Mouse (Mus musculus) activated CD4-positive, CD25-positive, alpha-beta regulatory T cell, adult 4 months (primary cell): Measurements from ENCODE around the gene Lmna. TPM values are rescaled to one million over a fixed set of nuclear protein-coding genes. Genes with fewer than 3 reads are reported as not detected.

Source experiments
- ATAC-seq: one replicate; pipeline ENCODE4 v1.8.0; 2017
- polyA plus RNA-seq, 2 experiments: library from polyadenylated mRNA; unstranded; fragments of 100-300 nt; shearing (Covaris generic); gene quantifications; one replicate each; pipeline ENCODE4 v1.2.1; 2017

The Lmna gene
- polyA plus RNA-seq, 2 experiments from 2014 or later, result 4.6 to 6.4 TPM

DNA sequence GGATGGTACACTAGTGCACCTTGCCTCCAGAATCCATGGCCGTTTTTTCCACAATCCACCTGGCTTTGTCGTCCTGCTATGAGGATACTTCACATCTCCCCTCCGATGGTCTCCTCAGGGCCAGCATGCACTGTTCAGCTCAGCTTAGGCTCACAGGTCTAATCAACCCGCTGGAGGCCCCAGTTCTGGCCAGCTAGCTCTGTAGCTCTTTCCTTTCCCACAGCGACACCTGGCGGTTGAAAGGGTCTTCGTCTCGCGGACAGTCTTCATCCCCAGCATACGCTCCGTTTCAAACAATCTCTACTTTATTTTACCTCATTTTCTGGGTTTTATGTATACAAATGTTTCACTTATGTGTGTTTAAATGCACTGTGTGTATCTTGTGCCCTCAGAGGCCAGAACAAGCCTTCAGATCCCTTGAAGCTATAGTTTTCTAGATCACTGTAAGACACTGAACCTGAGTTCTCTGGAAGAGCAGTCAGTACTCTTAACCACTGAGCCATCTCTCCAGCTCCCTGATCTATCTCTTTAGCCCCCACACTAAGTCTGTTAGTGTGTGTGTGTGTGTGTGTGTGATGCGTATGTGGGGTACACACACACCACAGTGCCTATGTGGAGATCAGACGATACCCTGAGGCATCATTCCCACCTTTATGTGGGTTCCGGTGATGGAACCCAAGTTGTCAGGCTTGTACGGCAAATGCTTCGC is 42.5 kb downstream of the Lmna start:
- peak; percentile 73 for ATAC-seq

DNA sequence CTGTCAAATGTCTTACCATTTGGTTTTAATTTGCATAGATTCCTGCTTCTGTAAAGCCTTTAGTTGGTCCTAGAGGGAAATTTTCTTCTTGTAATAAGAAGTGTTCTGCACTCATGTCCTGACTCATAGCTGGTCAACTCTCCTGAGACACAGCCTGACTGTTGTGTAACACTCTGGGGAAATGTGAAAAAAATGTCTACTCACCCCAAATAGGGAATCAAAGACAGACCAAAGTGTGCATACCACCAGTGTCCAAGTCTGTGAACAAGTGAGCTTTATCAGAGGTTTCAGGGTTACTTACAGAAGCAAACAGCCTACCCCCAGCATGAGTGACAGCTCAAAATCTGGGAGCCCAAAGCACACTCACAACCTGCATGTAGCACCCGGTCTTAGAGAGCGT is 44.6 kb downstream of the Lmna start:
- ATAC-seq, result no peak

DNA sequence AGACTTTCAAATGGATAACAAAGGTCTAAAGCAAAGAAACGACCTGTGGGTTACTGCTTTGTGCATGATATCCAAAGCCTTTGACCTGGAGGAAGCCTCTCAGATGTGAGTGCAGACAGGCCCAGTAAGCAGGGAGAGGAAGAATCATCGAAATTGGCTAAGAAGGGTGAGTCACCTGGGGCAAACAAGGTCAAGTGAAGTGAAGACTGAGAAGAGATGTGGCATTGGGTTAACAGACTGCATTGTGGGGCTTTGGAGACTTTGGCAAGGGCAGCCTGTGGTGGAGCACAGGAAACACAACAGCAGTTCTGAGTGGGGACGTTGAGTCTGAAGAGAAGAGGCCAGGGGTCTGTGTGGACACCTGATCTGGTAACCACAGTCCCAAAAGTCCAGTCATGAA is 45.3 kb downstream of the Lmna start:
- no peak for ATAC-seq

DNA sequence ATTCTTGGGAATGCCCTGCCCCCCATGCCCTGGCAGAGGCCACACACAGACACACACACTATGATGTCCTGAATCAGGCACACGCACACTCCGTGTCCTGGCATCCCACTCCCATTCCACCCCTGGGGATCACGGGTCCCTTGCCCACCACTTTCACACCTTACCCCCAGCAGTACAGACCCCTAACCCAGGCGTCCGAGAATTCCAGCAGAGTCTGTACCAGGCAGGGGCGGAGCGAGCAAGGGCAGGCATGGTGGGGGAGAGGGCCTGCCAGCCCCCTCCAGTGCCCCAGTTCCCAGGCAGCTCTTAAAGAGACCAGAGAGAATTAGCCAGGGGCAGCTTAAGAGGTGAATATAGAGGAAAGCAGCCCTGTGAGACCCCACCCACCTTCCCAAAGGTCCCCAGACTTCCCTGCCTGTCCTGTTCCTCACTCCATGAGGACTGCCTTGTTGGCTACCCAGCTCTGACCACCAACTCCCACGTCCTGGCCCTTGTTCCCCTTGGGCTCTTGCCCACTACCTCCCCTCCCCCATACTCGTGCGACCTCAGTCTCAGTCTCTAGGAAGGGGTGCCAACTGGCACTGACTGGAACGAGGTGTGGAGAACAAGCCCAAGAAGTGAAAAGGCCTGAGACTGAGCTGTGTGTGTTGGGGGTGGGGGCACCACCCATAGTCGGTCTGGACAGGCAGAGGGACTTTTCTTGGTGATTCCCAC is 48.6 kb downstream of the Lmna start, which contains the start of gene Sema4a:
Sema4a (minus strand) TSS at position 200 of the 714 bp plus-strand sequence.
- ATAC-seq, result no peak

DNA sequence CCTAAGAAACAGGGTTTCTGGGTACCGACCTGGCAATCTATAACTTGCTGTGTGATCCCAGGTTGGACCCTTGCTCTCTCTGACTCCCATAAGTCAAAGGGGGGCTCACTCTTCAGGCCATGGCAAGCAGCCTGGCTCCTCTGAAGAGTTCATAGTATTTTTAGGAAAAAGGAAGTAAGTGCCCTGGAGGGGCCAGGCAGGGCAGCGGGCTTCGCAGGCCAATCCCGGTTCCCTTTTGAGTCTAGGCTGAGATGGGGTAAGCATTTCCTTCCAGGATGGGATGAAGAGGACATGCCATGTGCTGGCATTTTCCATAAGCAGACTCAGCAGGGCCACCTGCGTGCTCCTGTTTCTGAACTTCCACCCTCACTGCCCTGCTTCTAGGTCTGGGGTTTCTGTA is 49.7 kb downstream of the Lmna start:
- no peak for ATAC-seq

DNA sequence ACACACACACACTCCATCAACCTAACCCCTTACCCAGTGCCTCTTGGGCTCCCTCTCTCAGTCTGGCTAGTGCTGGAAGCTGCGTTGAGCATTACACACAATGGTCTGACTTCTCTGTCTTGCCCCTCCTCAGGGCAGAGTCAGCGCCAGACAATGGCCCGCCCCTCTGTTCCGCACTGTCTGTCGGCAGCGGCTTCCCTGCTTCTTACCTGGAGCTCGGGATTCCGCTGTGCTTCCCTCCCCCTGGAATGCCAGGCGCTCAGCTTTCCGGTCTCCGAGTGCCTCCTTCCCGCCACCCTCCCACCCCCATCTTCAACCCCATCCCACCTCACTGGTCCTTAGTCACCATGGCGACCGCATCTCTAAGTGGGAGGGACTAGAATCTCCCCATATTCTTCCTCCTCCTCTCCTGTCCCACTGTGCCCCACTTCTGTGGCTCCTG is 51.0 kb downstream of the Lmna start:
- no peak for ATAC-seq

DNA sequence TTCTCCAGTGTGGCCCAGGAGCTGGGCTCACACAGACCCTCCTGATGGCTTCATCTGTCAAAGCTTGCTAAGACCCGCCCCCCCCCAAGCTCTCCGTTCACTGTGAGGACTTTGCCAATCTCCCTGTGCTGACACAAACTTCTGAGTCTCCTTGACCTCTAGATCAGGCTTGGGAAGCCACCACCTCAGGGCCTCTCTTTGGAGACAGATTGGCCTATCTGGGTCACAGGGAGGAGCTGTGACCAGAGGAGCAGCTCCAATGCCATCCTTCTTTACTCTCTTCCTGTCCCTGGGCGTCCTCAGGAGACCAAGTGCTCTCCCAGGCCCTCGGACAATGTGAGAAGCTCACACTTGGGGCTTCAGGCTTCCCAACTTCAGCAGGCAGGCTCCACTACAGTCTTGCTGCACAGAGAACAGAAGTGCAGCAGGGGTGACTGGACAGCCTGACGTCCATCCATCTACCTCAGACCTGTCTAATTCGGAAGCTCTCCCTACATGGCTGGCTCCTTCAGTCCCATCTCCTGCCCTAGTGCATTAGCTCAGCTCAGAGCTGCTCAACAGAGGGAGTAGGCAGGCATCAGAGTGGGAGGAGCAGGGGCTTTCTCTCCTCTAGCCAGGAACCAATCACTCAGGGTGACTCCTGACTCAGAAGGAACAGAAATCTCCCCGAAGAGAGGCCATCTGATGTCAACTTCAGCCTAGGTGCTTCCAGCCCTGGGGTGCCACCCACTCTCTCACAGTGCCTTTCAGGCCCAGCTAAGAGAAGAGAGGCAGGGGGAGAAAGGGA is 52.8 kb downstream of the Lmna start:
- ATAC-seq, result peak; percentile 31

DNA sequence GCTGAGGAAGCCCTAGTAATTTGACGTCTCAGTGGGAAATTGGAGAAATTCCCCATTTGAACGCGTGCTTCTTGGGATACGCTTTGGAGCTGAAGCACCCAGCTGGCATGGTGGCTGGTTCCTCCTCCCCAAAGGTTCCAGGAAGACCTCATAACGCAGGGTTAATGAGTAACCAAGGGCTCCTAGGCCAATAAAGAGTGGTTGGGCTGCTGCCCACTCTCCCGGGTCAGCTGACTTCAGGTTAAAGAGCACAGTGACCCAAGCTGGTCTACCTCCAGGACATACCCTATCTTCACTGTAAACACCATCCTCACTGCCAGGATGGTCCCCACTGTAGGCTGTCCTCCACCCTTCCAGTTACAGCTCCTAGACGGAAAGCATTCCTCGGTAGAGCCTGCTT is 53.4 kb downstream of the Lmna start:
- ATAC-seq, result no peak

DNA sequence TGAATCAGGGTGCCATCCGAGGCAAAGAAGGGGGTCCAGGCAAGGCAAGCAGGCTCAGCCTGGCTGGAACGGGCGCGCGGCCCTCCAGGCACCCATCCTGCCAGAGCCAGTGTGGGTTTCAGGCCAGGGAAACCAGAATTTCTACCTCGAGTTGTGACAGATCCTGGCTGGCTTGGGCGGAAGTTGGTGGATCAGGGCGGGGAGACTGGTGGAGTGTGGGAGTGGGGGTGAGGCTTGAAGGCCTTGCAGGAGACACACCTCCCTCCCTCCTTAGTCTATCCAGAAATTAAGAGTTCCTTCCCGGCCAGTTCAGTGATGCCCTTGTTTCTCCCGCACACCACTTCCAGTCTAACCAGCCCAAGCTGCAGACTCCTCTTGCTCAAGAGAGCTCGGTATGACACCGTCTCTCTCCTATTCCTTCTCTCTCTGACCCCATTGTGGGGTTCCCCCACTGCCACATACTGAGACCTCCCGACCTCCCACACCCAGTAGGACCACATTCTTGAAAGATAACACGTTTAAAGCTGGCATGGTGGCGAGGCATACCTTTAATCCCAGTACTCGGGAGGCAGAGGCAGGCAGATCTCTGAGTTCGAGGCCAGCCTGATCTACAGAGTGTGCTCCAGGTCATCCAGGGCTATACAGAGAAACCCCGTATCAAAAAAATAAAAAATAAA is 54.0 kb downstream of the Lmna start:
- ATAC-seq, result no peak

DNA sequence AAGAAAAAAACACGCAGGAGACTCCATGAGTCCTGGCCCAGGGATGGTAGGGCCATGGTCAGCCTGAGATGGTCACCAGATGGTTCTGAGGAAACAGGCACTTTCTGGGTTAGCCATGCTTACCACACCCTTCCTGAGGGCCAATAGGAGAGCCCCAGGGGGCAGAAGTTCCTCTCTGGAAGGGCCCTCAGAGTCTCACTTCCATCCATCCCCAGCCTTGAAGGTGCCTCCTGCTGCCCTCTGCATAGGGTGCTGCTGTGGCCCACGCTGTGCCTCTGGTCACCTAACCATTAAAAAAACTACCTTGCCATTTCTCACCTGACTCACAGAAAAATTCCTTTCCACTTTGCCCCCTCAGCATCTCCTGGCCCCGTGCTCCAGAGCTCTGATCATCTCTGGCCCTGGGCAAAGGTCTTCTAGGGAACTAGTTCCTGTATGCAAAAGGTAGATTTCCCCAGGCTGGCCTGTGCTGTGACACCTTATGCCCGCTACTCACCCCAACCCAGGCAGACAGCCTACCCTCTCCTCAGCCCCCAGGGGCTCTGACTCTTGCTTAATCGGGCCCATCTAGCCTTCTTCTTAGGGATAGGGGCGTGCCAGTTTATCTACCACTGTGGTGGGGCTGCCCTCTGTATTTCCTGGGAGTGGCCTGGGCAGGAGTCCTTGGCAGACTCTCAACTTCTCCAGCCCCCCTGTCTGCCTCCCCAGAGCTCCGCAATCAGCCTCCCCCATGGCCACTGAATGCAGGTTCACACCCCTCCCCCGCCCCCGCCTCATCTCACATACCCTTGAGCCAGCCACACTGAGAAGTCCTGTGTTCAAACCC is 54.8 kb downstream of the Lmna start:
- ATAC-seq, result no peak

DNA sequence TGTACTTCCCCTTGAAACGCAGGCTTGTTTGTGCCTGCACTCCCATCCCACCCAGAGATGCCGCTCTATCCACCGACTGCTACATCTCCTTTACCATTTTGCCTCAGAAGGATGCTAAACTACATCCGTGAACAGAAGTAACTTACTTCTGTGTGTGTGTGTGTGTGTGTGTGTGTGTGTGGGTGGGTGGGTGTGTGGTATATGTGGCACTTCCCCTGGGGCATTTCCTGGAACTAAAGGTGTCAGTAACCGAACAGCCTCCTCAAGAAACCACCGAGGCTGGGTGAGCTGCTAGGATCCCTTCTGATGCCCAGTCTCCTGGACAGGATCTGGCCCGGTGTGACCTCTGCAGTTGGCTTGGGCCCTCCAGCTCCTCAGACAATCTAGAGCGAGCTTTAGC is 55.8 kb downstream of the Lmna start:
- peak; percentile 66 for ATAC-seq

DNA sequence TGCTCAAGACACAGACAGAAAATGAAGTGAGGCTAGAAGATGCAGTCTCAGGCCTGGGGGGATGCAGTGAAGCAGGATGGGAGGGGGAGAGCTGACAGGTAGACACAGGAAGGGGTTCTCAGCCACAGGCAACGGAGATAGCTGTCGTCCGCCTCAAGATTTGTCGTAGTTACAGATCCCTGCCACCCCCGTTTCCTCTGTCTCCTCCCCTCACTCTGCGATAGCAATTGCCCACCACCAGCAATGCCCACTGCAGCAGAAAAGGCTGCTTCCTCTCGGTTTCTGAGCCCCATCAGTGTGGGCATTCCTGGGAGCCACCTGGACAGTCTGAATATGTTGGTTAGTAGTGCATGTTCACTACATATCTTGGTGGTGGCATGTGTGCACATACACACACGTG is 56.4 kb downstream of the Lmna start:
- ATAC-seq, result peak; percentile 67

DNA sequence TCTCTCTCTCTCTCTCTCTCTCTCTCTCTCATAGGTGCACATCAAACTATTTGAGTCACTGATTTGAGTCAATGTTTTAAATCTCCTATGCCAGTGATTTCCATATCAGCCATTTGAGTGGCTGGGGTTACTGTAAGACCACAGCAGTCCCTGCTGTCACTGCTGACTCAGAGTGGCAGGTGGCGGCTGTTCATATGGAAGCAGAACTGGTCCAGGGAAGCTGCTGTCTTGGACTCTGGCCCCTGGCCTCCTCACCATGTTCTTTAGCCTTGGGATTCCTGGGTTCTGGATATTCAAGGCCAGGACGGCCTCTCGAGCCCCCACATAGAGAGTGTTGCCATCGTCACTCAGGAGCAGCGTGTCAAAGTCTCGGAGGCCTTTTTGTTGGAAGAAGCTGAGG is 57.0 kb downstream of the Lmna start:
- no peak for ATAC-seq

DNA sequence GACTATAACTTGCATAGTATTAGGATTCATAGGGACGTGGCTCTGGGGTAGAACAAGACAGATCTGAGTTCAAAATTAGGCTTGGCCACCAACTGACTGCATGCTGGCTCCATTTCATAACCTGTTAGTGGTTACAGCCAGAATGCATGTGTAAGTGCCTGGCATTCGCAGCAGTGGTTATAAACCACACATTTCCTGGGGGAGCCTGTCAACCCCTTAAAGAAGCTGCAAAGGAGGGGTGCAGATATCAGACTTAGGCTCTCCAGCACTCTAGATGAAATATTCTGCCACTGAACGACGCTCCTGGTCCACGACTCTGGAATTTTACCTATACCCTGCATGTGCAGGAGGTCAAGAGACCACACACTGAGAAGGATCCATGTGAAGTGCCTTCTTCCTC is 57.5 kb downstream of the Lmna start:
- ATAC-seq, result no peak

DNA sequence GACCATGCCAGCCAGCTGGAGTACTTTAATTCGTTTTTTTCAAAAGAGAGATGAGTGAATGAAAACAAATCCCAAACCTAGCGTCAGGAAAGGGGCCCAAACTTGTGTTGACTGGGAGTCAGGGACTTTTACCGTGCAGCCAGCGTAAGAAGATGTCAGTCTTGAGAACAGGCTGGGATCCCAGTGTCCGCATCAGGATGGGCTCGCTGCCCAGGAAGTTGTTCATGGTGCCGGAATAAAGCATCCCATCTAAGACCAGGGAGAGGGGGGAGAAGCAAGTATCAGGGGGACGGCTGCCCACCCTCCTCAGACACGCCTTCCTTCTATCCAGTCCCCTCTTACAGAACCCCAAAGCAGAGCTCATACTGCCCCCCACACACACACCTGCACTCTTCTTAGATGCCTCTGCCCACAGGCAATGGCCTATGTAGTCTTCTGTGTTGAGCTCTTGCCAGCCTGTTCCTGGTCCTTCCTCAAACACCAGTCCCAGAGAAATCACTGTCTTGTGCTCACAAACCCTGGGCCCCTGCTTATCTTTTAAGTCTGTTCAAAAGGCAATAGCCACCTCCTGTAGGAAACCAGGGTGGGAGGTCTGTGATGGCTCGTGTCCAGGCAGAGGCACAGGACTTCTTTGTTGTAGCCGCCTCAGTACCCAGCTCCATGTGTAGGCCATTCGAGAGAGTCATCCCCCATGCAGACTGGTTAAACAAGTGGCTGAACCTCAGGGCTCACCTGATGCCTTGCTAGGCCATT is 59.2 kb downstream of the Lmna start:
- no peak for ATAC-seq

DNA sequence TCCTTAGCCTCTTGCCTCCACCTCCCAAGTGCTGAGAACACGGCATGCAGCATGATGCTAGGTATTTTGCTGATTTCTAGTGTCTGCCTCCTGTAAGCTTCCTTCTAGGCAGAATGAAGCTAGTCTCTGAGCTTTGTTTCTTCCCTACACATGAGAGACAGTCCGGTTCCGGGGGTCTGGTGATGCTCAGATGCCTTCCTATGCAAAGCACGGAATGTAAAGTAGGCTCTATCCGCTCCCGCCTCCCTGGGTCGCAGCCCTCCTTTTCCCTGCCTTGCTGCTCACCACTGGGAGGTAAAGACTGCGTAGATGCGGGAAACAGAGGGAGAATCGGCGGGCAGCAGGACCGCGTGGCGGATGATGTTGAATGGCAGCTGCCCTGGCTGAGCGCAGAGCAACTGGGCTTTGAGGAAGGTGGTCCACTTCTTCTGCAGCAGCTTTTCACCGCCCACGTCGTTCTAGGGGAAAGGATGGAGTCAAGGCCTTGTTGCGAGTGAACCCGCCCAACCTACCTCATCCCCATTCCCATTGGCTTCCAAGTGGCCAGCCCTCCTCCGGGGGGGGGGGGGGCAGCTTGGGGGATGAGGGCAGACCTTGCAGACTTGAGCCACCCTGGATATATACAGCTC is 60.2 kb downstream of the Lmna start:
- ATAC-seq, result no peak

DNA sequence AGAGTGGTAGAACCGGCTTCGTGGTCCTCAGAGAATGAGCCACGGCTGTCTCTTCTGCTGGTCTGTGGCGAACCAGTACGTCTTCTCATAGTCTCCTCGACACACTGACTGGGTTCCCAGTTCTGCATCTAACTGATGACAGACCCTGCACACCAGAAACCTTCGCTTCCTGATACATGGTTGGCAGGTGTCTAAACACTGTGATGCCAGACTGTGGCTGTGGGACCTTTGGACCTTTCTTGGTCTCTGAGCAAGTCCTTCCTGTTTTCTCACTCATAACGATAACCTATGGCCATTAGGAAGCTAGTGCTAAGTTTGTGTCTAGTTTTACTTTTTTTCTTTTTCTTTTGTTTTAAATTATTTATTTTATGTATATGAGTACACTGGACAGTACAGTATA is 61.3 kb downstream of the Lmna start:
- no peak for ATAC-seq

DNA sequence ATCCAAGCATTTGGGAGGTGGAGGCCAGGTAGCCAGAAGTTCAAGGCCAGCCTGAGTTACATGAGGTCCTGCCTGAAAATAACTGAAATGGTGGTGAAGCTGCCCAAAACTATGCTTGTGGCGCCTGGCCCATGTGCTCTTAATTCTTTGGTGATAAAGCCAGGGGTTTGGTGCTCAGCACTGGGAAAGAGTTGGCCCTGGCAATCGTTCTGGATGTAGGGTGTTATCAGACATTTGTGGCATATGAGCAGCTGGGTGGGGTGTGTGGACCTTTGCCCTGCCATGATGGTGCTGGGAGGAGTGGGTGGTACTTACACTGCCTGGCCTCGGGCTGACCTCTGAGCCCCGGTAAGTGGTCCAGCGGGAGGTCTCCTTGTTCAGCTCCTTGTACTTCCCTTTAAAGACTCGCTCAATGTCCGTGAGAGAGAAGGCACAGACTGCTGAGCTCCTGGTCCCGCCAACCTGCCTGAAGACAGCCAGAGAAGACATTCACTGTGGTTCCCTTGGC is 62.0 kb downstream of the Lmna start:
- ATAC-seq, result no peak

DNA sequence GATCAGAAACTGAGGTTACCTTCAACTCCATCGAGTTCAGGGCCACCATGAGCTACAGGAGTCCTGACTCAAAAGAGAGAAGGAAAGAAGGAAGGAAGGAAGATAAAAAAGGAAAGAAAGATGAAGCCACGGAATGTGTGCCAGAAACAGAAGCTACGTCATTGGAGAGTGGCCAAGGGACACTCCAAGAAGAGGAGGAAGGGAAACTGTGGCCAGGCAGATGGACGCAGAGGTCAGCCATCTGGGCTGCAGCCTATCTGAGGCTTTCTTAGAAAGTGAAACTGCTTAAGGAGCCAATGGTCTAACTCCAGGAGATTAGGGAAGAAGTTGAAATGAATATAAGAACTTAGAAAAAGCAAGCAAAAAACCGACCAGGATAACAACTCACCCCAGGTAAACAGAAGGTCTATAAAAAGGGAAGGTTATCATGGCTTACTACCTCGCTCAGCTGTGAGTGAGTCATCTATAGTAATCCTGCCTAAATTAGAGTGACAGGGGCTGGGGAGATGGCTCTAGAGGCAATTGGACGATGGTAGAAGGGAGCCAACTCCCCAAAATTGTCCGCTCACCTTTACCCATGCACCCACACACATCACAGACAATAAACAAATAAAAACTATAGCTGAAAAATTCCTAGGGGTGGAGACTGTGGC is 63.2 kb downstream of the Lmna start:
- ATAC-seq, result no peak

DNA sequence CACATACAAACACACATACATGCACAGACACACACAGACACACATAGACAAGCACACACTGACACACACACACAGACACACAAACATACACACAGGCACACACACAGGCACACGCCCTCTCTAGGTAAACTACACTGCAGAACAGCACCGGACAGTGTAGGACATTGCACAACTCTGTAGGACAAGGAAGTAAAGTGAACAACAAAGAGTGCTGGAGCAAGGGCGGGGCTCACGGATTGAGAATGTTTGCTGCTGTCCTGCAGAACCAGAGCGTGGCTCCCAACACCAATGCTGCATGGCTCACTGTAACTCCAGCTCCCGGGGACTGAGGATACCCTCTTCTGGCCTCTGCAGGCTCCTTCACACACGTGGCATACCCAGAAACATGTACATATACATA is 66.9 kb downstream of the Lmna start:
- ATAC-seq, result no peak
